Mouse (Mus musculus): ENCODE measurements around the gene Neil3.
"Not testable (repeated sequence)": the region's sequence is repeated elsewhere in the genome, so short reads cannot be mapped to it uniquely, and the experiment has no call there.

Gene Neil3

GRCm38 (mm10) chr8:53538049-53538448 lies 100.8 kb downstream of the Neil3 start:
- not testable (repeated sequence) for DNase-seq (ENCODE audit: extremely low spot score, low spot score)

Measured in neural tube, embryonic 10.5 days (tissue).